Mouse (Mus musculus) testis, postnatal 10 days (tissue): ENCODE data around the gene Ttll5.

Source experiments
- DNase-seq: peaks from one replicate; pipeline ENCODE4 v3.0.0; 2021; ENCODE audit warnings: low spot score

Gene Ttll5

DNA sequence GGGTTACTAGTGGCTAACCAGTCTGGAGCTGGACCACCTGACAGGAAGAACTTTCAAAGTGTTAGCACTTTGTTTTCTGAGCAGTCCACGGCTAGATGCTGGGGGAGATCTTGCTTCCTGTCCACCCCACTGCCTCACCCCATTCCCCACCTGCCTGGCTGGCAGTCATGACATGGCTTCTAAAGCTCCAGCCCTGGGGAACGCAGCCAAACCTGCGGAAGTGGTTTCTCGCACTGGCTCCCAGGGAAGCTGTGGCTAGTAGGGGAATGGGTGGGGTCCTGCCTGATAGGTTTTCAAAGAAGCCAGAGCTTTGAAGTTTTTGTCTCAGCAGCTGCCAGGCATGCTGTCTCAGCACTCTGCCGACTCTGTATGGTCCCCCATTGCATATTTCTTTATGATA is 145.1 kb downstream of the Ttll5 start:
- DNase-seq: no peak

GRCm38 (mm10) chr12:85970191-85970590 is 145.7 kb downstream of the Ttll5 start:
- DNase-seq: no peak

DNA sequence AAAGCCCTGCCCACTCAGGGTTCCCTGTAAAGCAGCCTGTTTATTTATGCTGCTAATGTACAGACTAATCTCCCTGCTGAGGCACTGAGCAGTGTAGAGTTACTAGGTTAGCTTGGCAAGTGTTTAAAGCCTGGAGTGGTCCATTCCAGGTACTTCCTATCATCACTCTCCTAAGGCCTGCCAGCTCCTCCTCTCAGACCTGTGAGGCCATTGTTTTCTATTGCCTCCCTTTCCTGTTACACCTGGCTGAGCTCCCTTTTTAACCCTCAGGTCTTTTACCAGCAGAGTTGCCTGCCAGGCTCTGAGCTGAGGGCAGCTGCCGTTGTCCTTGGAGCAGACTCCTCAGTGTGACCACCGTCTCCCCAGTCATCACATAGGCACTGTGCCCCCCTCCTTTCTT is 146.3 kb downstream of the Ttll5 start:
- no peak for DNase-seq

- no peak for DNase-seq
Measured at GRCm38 (mm10) chr12:85971655-85972054, 147.2 kb downstream of the Ttll5 start.

DNA sequence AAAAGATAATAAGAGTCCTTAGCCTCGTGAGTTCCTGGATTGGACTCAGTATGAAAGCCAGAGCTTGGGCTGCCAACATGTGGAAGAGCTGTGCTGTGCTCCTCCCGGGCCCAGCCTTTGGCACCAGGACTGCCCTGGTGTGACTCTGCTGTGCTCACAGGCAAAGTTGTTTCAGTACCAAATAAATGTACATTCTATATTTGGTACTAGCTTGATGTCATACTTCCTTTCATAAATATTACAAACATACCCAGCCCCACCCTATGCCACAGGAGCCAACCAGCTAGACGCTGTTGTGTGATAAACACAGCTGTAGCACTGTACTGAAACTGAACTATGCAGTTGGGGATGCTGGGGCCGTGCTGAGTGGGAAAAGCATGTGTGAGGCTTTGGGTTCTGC is 149.1 kb downstream of the Ttll5 start:
- no peak for DNase-seq

DNA sequence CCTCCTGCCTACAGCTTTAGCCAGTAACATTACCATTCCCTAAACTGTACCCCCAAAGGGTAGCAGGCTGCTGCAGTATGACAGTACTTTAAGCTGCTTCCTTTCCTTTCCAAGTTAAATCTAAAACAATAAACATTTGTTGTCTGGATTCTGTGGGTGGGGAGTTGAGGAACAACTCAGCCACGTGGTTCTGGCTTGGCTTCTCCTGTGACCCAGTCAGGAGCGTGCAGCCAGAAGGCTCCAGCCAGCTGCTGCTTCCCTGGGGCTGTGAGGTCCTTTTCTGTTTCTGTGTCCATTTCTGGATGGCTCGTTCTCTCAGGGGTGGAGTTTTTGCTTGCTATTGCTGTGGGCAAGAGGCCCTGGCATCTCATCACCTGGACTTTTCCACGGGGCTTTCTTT is 149.6 kb downstream of the Ttll5 start:
- DNase-seq: no peak

DNA sequence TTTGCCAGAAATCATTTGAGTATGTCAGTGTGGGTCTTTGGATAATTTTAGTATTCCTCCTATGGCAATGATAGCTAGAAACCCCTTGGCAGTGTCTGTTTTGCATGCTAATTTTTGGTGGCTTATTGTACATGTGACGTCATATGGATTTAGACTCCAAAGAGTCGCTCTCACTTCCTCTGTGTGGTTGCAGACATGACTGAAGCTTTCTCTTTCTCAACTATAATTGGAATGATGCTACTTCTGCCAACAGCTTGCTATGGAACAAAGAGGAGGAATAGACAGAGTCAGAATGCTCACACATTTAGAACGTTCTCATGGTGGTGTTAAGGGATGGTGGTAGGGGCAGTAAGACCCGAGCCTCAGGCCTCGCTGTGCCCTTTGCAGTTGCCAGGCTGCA is 155.5 kb downstream of the Ttll5 start:
- no peak for DNase-seq

DNA sequence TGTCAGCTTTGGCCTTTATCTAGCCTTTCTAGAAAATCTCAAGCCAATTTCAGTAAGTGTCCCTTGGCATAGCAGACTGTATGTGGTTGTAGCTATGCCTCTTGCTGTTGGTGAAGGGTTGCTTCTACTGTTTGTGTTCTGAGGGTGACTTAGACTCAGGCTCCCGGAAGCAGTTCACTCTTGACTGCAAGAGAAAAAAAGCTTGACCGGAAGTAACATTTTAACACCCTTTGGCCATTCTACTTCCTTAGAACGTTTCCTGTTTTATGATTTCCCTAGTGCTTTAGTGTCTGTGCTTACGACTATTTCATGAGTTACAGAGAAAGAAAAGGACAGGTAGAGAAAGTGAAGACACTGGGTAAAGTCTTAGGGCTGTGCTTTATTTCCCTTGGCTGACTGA is 161.1 kb downstream of the Ttll5 start:
- no peak for DNase-seq

GRCm38 (mm10) chr12:85986024-85986423 is 161.6 kb downstream of the Ttll5 start:
- DNase-seq: no peak

GRCm38 (mm10) chr12:85986540-85987443 is 162.3 kb downstream of the Ttll5 start:
- no peak for DNase-seq

DNA sequence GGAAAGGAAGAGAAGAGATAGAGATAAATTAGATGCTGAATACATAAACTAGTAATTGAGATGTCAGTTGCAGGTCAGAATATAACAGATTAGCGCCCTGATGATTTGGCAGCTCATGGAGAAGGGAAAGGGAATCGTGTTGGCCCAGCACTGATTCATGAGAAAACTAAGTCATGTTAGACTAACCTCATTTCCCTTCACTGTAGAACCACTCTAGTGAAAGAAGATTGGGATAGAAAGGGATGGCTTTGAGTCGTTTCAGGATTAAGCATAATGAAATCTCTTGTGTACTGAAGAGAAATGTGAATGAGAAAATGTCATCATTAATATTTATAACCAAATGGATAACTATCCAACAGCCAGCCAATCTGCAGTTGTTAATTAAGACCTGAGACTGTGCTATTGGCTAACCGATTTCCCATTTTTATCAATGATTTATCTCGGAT is 163.0 kb downstream of the Ttll5 start:
- DNase-seq: no peak

- no peak for DNase-seq
Measured at GRCm38 (mm10) chr12:85988121-85988520, 163.7 kb downstream of the Ttll5 start.

- no peak for DNase-seq
Measured at GRCm38 (mm10) chr12:85988818-85989377, 164.4 kb downstream of the Ttll5 start.

DNA sequence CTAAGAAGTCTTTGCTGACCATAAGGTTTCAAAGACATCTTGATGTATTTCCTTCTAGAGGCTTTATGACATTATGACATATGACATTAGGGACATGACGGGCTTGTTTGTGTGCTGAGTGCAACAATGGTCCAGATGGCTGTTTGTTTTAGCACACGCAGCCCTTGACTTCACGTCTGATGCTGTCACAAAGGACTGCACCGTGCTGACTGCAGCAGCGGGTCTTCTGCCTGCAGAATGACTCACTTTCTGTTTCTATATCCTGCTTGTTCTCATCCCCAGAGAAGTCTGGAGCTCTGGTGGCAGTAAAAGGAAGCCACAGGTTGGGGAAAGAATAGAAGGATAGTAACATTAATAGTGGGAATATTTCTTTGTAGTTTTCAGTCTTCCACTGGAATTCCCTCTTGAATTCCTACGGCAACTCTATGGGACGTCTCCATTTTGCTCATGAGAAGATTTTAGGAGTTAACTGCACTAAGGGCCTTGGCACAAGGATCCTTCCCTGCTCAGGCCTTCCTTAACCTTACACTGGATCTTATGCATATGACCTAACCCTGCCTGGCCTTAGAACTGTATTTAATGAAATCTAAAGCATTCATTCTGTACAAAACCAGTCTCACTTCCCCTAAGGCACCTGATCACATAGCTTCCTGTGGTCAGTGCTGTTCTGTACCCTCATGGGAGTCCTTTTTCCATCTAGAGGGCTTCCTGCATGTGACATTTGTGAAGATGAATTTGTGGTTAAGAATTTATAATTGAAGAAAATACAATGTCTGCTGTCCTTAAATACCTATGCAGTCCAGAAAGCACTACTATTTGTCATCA is 167.8 kb downstream of the Ttll5 start:
- no peak for DNase-seq

GRCm38 (mm10) chr12:85992838-85993234 is 168.4 kb downstream of the Ttll5 start:
- DNase-seq: no peak

DNA sequence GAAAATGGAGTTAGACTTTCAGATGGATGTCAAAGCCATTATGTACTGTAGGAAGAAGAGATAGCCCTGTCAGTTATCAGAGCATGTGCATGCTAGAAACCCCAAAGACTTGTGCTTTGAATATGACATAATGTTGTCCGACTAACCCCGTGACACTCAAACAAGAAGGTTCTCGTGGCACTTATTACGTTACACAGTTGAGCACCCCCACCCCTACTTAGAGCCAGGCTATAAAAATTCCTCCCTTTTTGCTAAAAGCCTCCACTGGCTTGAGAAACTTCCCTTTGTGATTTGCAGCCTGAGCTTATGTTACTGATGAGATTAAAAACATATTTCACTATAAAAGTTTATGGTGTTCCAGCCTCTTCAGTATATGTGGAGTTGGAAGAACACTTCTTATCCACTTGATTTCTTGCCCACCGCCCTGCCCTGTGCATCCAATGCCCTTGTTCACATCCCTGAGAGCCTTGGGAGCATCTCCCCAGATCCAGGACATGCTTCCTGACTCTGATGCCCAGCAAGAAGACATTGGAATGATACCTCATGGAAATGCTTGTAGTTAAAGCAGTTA is 169.4 kb downstream of the Ttll5 start:
- no peak for DNase-seq

DNA sequence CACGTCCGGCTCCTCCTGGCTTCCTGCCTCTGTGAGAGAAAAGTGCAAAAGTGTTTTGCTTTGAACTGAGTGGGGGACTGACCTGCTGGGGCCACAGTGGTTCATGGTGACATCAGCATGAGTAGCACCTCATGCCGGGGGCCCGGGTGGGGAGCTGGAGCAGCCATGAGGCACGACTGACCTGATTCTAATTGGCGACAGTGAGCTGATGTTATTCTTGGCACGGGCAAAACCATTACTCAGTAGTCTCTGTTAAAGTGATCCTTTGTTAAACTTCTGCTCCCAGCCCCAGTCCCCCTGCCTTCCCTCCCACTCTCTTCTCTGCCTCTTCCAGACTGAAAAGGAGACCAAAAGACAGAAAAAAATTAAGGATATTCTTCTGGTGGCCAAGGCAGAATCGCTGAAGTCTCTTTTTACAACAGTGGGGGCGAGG is 176.2 kb downstream of the Ttll5 start:
- DNase-seq: peak; percentile 67

DNA sequence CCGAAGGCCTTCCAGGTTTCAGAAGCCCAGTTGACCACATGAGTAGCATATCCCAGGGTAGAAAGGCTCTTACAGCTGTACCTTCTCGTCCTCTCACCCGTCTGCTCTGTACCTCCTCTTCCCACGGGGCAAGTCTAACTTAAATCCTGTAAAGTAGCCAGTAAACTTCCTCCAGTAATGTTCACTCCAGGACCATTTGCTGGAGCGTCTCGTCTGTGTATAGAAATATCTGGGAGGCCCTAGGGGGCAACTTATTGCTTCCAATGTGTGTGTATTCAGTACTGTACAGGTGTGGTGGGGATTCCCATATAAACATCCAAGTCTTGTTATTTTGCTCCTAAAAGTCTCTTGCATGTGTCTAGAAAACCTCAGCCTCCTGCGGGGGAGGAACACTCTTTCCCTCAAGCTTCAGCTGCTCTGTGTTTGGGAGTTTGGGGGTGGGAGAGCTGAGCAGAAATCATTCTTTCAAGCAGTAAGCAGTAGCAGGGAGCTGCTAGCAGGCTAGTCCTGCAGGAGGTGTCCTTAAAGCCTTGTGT is 176.7 kb downstream of the Ttll5 start:
- no peak for DNase-seq

- no peak for DNase-seq
Measured at GRCm38 (mm10) chr12:86004627-86005026, 180.2 kb downstream of the Ttll5 start.

DNA sequence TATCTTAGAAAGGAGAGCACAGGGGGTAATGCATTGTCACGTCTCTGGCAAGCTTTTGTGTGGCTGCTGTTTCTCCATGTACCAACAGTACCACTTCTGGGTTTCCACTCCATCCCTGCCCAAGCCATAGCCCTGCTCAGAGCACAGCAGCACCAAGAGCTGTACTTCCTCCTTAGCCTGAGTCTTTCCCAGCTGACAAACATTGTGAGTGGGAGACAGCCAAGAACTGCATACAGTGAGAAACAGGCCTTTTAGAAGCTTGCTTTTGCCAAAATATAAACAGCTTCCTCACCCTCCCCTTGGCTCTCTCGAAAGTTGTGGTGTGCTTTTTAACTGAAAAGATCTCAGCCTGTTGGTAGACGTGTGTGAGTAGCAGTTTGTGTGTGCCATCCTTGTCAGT is 182.9 kb downstream of the Ttll5 start:
- DNase-seq: no peak

GRCm38 (mm10) chr12:86010656-86011055 is 186.2 kb downstream of the Ttll5 start:
- DNase-seq: no peak

- no peak for DNase-seq
Measured at GRCm38 (mm10) chr12:86012195-86012594, 187.7 kb downstream of the Ttll5 start.
